Mouse (Mus musculus) left cerebral cortex, postnatal 14 days (tissue): ENCODE results near the gene Tubg2. TPM values are rescaled to one million over a fixed set of nuclear protein-coding genes. Genes with fewer than 3 reads are reported as not detected.

Source experiments
- microRNA-seq, 2 experiments: library from miRNA; unstranded; fragments of <30 nt; microRNA quantifications; one replicate each; pipeline ENCODE4 v1.2.0; 2022
- total RNA-seq, 2 experiments: library from RNA; stranded (reverse); gene quantifications; 2 replicates each; pipeline ENCODE4 v1.2.3; 2021

The Tubg2 gene
- total RNA-seq, 2 experiments from 2014 or later = 49.0 to 49.5 TPM

Small RNA genes lying within 50 kb of the gene (microRNA-seq; reads per million reads assigned to microRNA genes)
- gene Gm27626 = 0 reads per million in 2 experiments

Other genes with a start within 250 kb of the Tubg2 start
- gene Stat3, start 216.4 kb upstream of the Tubg2 start, total RNA-seq = 10 to 100 TPM; 32.9 to 34.2 TPM
- 10 to 100 TPM; 19.8 to 23.2 TPM for gene Cavin1, start 185.0 kb upstream of the Tubg2 start, total RNA-seq
- gene Atp6v0a1, start 146.5 kb upstream of the Tubg2 start, total RNA-seq = 100 to 1,000 TPM; 489 to 499 TPM
- 10 to 100 TPM in 1 of 2 experiments, 1 to 10 TPM in 1; 7.3 to 11.9 TPM for gene Naglu, start 85.9 kb upstream of the Tubg2 start, total RNA-seq
- 1 to 10 TPM in 1 of 2 experiments, under 1 TPM in 1; 0.42 to 1.1 TPM for gene Hsd17b1, start 77.5 kb upstream of the Tubg2 start, total RNA-seq
- 10 to 100 TPM; 31.1 to 32.0 TPM for gene Coasy, start 73.3 kb upstream of the Tubg2 start, total RNA-seq
- 10 to 100 TPM; 44.9 to 49.9 TPM for gene Mlx, start 68.6 kb upstream of the Tubg2 start, total RNA-seq
- gene Psmc3ip, start 60.5 kb upstream of the Tubg2 start, total RNA-seq = 1 to 10 TPM; 3.7 to 4.0 TPM
- gene Retreg3, start 36.0 kb upstream of the Tubg2 start, total RNA-seq = 10 to 100 TPM; 53.9 to 58.8 TPM
- 10 to 100 TPM; 52.1 to 52.7 TPM for gene Tubg1, start 36.0 kb upstream of the Tubg2 start, total RNA-seq
- gene Cntnap1, start 14.6 kb downstream of the Tubg2 start, total RNA-seq = 100 to 1,000 TPM; 124 to 128 TPM
- 10 to 100 TPM in 1 of 2 experiments, 1 to 10 TPM in 1; 7.7 to 10.2 TPM for gene Plekhh3, start 15.4 kb downstream of the Tubg2 start, total RNA-seq
- under 1 TPM; 0.19 to 0.26 TPM for gene Ccr10, start 19.5 kb downstream of the Tubg2 start, total RNA-seq
- 10 to 100 TPM; 32.4 TPM for gene Ezh1, start 70.6 kb downstream of the Tubg2 start, total RNA-seq
- 10 to 100 TPM; 40.4 to 44.7 TPM for gene Ramp2, start 90.1 kb downstream of the Tubg2 start, total RNA-seq
- gene Vps25, start 97.8 kb downstream of the Tubg2 start, total RNA-seq = 10 to 100 TPM; 74.6 to 86.7 TPM
- gene Wnk4, start 104.7 kb downstream of the Tubg2 start, total RNA-seq = 1 to 10 TPM; 4.7 to 5.7 TPM
- under 1 TPM; 0.27 to 0.59 TPM for gene Cntd1, start 123.1 kb downstream of the Tubg2 start, total RNA-seq
- gene Coa3, start 123.2 kb downstream of the Tubg2 start, total RNA-seq = 100 to 1,000 TPM in 1 of 2 experiments, 10 to 100 TPM in 1; 97.6 to 101 TPM
- gene Becn1, start 146.4 kb downstream of the Tubg2 start, total RNA-seq = 100 to 1,000 TPM; 198 to 207 TPM
- gene Psme3, start 160.3 kb downstream of the Tubg2 start, total RNA-seq = 100 to 1,000 TPM in 1 of 2 experiments, 10 to 100 TPM in 1; 99.8 to 111 TPM
- gene Aoc2, start 169.2 kb downstream of the Tubg2 start, total RNA-seq = 1 to 10 TPM; 3.4 to 5.4 TPM
- gene Aoc3, start 174.7 kb downstream of the Tubg2 start, total RNA-seq = 1 to 10 TPM; 1.8 to 2.9 TPM
- gene G6pc, start 211.7 kb downstream of the Tubg2 start, total RNA-seq = not detected